Mouse (Mus musculus): ENCODE measurements around the gene Olfr612.
"Not testable (repeated sequence)": the region's sequence is repeated elsewhere in the genome, so short reads cannot be mapped to it uniquely, and the experiment has no call there.

The Olfr612 gene

GRCm38 (mm10) chr7:103542617-103543016 is at the start of gene Olfr612:
Olfr612 (minus strand) TSS chr7:103542717.
- DNase-seq, result not testable (repeated sequence)

- no peak for DNase-seq
Observed at GRCm38 (mm10) chr7:103589803-103590202, 47.3 kb upstream of the Olfr612 start, which contains the start of gene Olfr618. Olfr618 (plus strand) TSS chr7:103590103.

- DNase-seq, result no peak
Observed at GRCm38 (mm10) chr7:103572761-103573160, 30.2 kb upstream of the Olfr612 start, which contains the start of gene Olfr617. Olfr617 (plus strand) TSS chr7:103573061.

- DNase-seq, result no peak
Observed at GRCm38 (mm10) chr7:103569043-103569442, 26.5 kb upstream of the Olfr612 start, which contains the start of gene Olfr616. Olfr616 (minus strand) TSS chr7:103569143.

GRCm38 (mm10) chr7:103555779-103556178 is 13.3 kb upstream of the Olfr612 start, which contains the start of gene Olfr615:
Olfr615 (plus strand) TSS chr7:103556079.
- DNase-seq, result no peak

GRCm38 (mm10) chr7:103547774-103548173 is 5.3 kb upstream of the Olfr612 start, which contains the start of gene Olfr613:
Olfr613 (plus strand) TSS chr7:103548074.
- no peak for DNase-seq

GRCm38 (mm10) chr7:103520746-103521145 is 21.8 kb downstream of the Olfr612 start, which contains the start of gene Olfr611:
Olfr611 (minus strand) TSS chr7:103520846.
- DNase-seq, result not testable (repeated sequence)

- no peak for DNase-seq
Observed at GRCm38 (mm10) chr7:103512022-103512421, 30.5 kb downstream of the Olfr612 start, which contains the start of gene Olfr610. Olfr610 (minus strand) TSS chr7:103512122.

- DNase-seq, result no peak
Observed at GRCm38 (mm10) chr7:103497962-103498361, 44.6 kb downstream of the Olfr612 start, which contains the start of gene Olfr609. Olfr609 (minus strand) TSS chr7:103498062.
